Mouse (Mus musculus) effector memory CD4-positive, alpha-beta T cell, adult 7 months (primary cell): Measurements from ENCODE around the gene Gm21789. TPM values are rescaled to one million over a fixed set of nuclear protein-coding genes. Genes with fewer than 3 reads are reported as not detected.

ENCODE experiments used
- polyA plus RNA-seq: library from polyadenylated mRNA; unstranded; fragments of 100-300 nt; shearing (Covaris generic); gene quantifications from one replicate; pipeline ENCODE4 v1.2.1, GENCODE M21; 2017

Gene Gm21789
- not detected for polyA plus RNA-seq

DNA sequence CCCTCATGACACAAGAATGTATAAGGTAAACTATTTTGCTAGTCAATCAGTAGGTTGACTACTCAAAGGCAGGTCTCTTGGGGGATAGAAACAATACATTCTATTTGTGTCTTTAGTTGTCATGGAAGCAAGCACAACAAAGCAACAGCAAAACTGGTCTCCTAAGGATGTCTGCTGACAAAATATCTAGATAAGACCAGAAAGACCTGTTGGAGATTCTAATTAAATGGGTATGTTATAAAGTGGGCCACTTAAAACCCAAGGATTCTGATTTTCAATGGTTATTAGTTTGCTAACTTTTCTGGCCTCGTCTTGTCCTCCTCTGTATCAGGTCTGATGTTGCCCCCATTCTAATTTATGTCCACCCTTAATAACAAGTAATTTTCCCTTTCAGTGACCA, at the start of gene Gm21789:
Gene Gm21789, plus strand, starts transcription at position 301 of the 400 bp plus-strand sequence.

DNA sequence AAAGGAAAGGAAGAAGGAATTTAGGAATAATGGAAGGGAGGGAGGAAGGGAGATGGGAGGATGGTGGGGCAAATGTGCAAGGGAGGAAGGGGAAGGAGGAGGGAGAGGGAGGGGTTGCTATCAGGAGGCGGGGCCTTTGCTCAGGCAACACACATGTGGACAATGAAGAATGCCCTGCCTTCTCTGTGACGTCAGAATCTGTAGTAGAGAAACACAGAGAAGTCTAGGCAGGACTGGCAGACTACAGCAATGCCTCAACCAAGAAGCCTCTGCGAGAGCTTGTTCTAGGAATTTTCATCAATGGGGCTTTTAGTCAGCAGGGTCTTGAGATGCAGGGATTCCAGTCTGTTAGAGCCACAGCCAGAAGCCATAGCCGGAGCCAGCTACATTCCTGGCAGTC, 47.2 kb upstream of the Gm21789 start, which contains the start of gene Btbd35f30:
Gene Btbd35f30, plus strand, starts transcription at position 301 of the 400 bp plus-strand sequence.

DNA sequence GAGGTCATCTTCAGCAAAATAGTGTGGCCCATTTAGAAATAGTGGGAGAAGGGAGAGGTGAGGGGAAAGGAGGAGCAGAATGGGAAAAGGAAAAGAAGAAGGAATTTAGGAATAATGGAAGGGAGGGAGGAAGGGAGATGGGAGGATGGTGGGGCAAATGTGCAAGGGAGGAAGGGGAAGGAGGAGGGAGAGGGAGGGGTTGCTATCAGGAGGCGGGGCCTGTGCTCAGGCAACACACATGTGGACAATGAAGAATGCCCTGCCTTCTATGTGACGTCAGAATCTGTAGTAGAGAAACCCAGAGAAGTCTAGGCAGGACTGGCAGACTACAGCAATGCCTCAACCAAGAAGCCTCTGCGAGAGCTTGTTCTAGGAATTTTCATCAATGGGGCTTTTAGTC, 32.0 kb downstream of the Gm21789 start, which contains the start of gene Btbd35f5:
Gene Btbd35f5, plus strand, starts transcription at position 301 of the 400 bp plus-strand sequence.

Other genes starting within 250 kb of the Gm21789 start
- gene Btbd35f21, start 215.7 kb upstream of the Gm21789 start, polyA plus RNA-seq: not detected
- not detected for gene Btbd35f30, start 47.1 kb upstream of the Gm21789 start, polyA plus RNA-seq
- not detected for gene Btbd35f5, start 32.1 kb downstream of the Gm21789 start, polyA plus RNA-seq